Mouse (Mus musculus): Measurements from ENCODE around the gene Kctd21.
A peak's percentile ranks its signal among the peaks of the same experiment; 100 is the strongest.

Gene Kctd21

GRCm38 (mm10) chr7:97387561-97388147 is 55.5 kb downstream of the Kctd21 start:
- DNase-seq = no peak

- DNase-seq = no peak
These were observed 56.4 kb downstream of the Kctd21 start for GRCm38 (mm10) chr7:97388541-97388940.

GRCm38 (mm10) chr7:97391293-97392078 is 59.4 kb downstream of the Kctd21 start:
- peak; percentile 37 for DNase-seq

- DNase-seq = peak; percentile 59
These were observed 59.9 kb downstream of the Kctd21 start for GRCm38 (mm10) chr7:97392079-97392445.

- no peak for DNase-seq
These were observed 62.2 kb downstream of the Kctd21 start for GRCm38 (mm10) chr7:97394375-97394774.

GRCm38 (mm10) chr7:97398943-97399342 is 66.8 kb downstream of the Kctd21 start:
- no peak for DNase-seq

Data from kidney, postnatal 14 days (tissue).